Mouse (Mus musculus) spleen, adult 2 months (tissue): ENCODE results near the gene Rpl3.

Source experiments
- CTCF ChIP-seq: fragments of 200-500 bp; IDR thresholded peaks from 2 replicates; pipeline ENCODE4 v1.5.1; 2011; ENCODE audit warnings: mild to moderate bottlenecking, inconsistent platforms; ENCODE audit not compliant: insufficient read depth, insufficient read length, insufficient replicate concordance; ENCODE audit errors: extremely low read depth
- POLR2A ChIP-seq: fragments of 200-500 bp; IDR thresholded peaks from 2 replicates; pipeline ENCODE4 v1.6.1; 2011; ENCODE audit warnings: low read depth, low read length, inconsistent platforms

- no peak for TF ChIP-seq POLR2A
- peak; percentile 20; the same call in 1 of the 2 replicates for TF ChIP-seq CTCF
These were observed 25.1 kb downstream of the Rpl3 start for GRCm38 (mm10) chr15:80066538-80066937.
